Mouse (Mus musculus): ENCODE measurements around the gene Med16.

GRCm38 (mm10) chr10:79920056-79920890 lies 11.6 kb upstream of the Med16 start:
- no peak for TF ChIP-seq CHD2 (IDR thresholded peaks at IDR 0.05; ENCODE audit: low read depth, low read length)
- TF ChIP-seq MAFK (IDR thresholded peaks at IDR 0.05; ENCODE audit: insufficient read depth, low read depth, low read length) = no peak
